ENCODE assay signal across 8 mouse cellular contexts in the genomic region with DNA sequence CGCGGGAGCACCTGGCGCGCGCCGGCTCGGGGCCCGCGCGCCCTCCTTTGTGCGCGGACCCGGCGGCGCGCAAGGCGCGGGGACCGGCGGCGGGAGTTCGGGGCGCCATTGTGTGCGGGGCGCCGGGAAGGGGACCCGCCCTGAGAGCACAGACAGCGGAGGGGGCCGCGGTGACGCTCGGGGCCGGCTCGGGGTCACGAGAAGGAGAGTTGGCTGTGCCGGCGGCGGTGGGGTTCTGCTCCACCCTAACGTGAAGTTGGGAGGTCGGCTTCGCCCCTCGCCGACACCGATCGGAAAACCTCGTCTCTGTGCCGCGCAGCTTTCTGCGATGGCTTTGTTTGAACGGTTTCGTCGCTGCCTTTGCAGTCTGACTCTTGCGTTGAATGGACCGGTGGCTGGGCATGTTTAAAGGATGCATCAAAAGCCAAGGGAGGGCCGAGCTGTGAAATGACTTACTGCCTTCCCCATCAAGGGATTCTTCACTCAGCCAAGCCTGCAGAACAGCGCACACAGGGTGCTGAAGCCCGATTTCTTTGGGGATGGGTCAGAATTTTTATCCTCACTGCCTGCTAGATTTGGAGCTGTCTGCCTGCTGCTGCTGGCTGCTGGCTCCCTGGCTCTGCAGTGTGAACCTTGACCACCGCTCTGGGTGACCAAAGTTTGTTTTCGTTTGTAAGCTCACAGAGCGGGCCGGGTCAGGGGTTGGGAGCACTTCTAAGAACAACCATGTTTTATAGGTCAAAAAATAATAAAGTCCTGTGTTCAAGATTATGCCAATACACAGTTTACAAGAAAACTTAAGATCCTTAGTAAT. TPM values are rescaled to one million over a fixed set of nuclear protein-coding genes. Genes with fewer than 3 reads are reported as not detected.
A peak's percentile ranks its signal among the peaks of the same experiment; 100 is the strongest.
DNase-seq lines count a peak whose midpoint lies in the region; ATAC-seq lines count a peak whose summit lies in the region.
"Had no signal": no experiment of that assay in that cellular context is flagged by ENCODE, and none has a peak within 500 bp of the region (broad histone marks: within the 10 kb centered on the region; RNA-seq: fewer than 3 reads in every experiment).

No protein-coding gene starts in this region.

- peak overlapping the region; percentile 94 for H3K4me3 ChIP-seq in forebrain, embryonic 15.5 days
- peak overlapping the region; percentile 53 for H3K4me3 ChIP-seq in liver, embryonic 12.5 days

- under 1% methylated on average over 58 of the region's 61 CpGs for WGBS in forebrain, embryonic 15.5 days
- 2% methylated on average over 53 of the region's 61 CpGs for WGBS in liver, embryonic 12.5 days (ENCODE audit: insufficient replicate concordance)

- H3K4me1 ChIP-seq in forebrain, embryonic 15.5 days, result peaks cover 32% of the 10 kb centered on the region
- H3K4me1 ChIP-seq in liver, embryonic 12.5 days, result 0 out of 2 replicates have a peak, but pooled peaks cover 4% of the 10 kb centered on the region

- ATAC-seq in forebrain, embryonic 15.5 days (replicated peaks), result peak; percentile 66
- no peak for ATAC-seq in liver, embryonic 12.5 days
- ATAC-seq in megakaryocyte progenitor cell, adult 5-6 weeks (replicated peaks; ENCODE audit: poor library complexity), result no peak

- H3K4me2 ChIP-seq in forebrain, embryonic 15.5 days (replicated peaks), result peak overlapping the region; percentile 70
- H3K4me2 ChIP-seq in liver, embryonic 12.5 days, result peak overlapping the region; percentile 58

- DNase-seq in R1 (ENCODE audit: low read depth, low spot score), result peak; percentile 69
- DNase-seq in cerebellum, adult 11-12 months, result peak; percentile 70
- peak; percentile 71 to 77 for DNase-seq in kidney, adult 8-10 months
- DNase-seq in right cerebral cortex, postnatal 10 days (ENCODE audit: low spot score in 2 of 2), result peak; percentile 65 to 71

- no peaks in the 10 kb centered on the region for H3K9me3 ChIP-seq in forebrain, embryonic 15.5 days
- no peaks in the 10 kb centered on the region for H3K9me3 ChIP-seq in liver, embryonic 12.5 days (replicated peaks)

- H3K27me3 ChIP-seq in forebrain, embryonic 15.5 days, result no peaks in the 10 kb centered on the region; the same call in 1 of the 2 replicates
- peaks cover 77% of the 10 kb centered on the region for H3K27me3 ChIP-seq in liver, embryonic 12.5 days (replicated peaks)

- peak overlapping the region; percentile 100 for H3K27ac ChIP-seq in forebrain, embryonic 15.5 days (replicated peaks)
- H3K27ac ChIP-seq in liver, embryonic 12.5 days, result peak overlapping the region; percentile 61

- H3K9ac ChIP-seq in forebrain, embryonic 15.5 days (replicated peaks), result peak overlapping the region; percentile 98
- H3K9ac ChIP-seq in liver, embryonic 12.5 days, result peak overlapping the region; percentile 42; the same call in 1 of the 2 replicates

- peaks cover 4% of the 10 kb centered on the region; the same call in 1 of the 2 replicates for H3K36me3 ChIP-seq in forebrain, embryonic 15.5 days
- H3K36me3 ChIP-seq in liver, embryonic 12.5 days, result no peaks in the 10 kb centered on the region

RNA-seq across cellular contexts. Expression of gene Arhgef7, which starts 1.2 kb away (rescaled TPM):
- 77.1 and 86.4 TPM in 2 replicates for polyA plus RNA-seq in forebrain, embryonic 15.5 days (2015; fragmentation: Nextera tagmentation; extraction: Ambion mirVana)
- 19.1 and 19.5 TPM in 2 replicates for polyA plus RNA-seq in liver, embryonic 12.5 days (2016; fragmentation: Nextera tagmentation; extraction: Ambion mirVana)
- 26.4 and 32.3 TPM in 2 replicates for total RNA-seq in megakaryocyte progenitor cell, adult 5-6 weeks (2015)
- 20.4 and 36.0 TPM in 2 replicates for total RNA-seq in megakaryocyte progenitor cell, adult 5-6 weeks (2017)

RNA-seq across cellular contexts. Expression of gene 1700016D06Rik, which starts 27.8 kb away (rescaled TPM):
- polyA plus RNA-seq in forebrain, embryonic 15.5 days (2015; fragmentation: Nextera tagmentation; extraction: Ambion mirVana), result 0.25 and 0.56 TPM in 2 replicates
- not detected in 2 replicates for polyA plus RNA-seq in liver, embryonic 12.5 days (2016; fragmentation: Nextera tagmentation; extraction: Ambion mirVana)
- total RNA-seq in megakaryocyte progenitor cell, adult 5-6 weeks (2015), result not detected in 2 replicates
- total RNA-seq in megakaryocyte progenitor cell, adult 5-6 weeks (2017), result not detected in 2 replicates
- total RNA-seq: common myeloid progenitor, adult 5-6 weeks had no signal
